Mouse (Mus musculus) heart, postnatal 14 days (tissue): ENCODE data around the gene Ccnd1. TPM values are rescaled to one million over a fixed set of nuclear protein-coding genes. Genes with fewer than 3 reads are reported as not detected.

Source experiments
- DNase-seq, 2 experiments: peaks; one replicate each; pipeline ENCODE4 v3.0.0; 2021 to 2022
- intact Hi-C: fragments of 180-260 bp; cut with DNase I; formaldehyde crosslinking; loops from one replicate; pipeline ENCODE4 v1.15.1; 2025
- total RNA-seq, 2 experiments: library from RNA; stranded (reverse); gene quantifications; 2 replicates each; pipeline ENCODE4 v1.2.3; 2021

The Ccnd1 gene
- total RNA-seq, 2 experiments from 2014 or later = 37.2 to 58.8 TPM

DNA sequence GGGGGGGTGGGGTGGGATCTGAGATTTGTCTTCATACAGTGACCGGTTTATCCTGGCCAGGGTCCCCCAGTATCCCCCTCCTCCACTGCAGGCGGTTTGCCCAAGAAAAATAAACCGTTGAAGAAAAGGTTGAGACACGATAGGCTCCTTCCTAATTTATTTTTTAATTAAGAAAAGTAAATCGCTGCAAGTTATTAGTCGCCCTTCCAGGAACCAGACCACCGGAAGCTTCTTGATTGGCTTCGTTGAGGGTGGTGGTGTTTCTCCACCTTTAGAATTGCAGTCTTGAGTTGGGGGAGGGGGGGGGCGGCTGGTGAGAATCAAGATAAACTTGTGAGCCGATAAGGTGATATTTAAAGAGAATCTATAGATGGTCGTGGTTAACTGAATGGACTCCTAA is 860 bp upstream of the Ccnd1 start:
- DNase-seq = no peak
- intact Hi-C loops = no loop called here

GRCm38 (mm10) chr7:144940003-144940571 is 362 bp upstream of the Ccnd1 start:
- intact Hi-C loops = no loop called here

GRCm38 (mm10) chr7:144938661-144939343 is 923 bp downstream of the Ccnd1 start:
- DNase-seq = peak in 1 of 2 experiments; percentile 23
- intact Hi-C loops = loop anchor here (2.0 kb wide), 2 partner anchors 92 to 172 kb away; no protein-coding TSS in a partner anchor

More at GRCm38 (mm10) chr7:144940003-144940571, 362 bp upstream of the Ccnd1 start:
- peak in 1 of 2 experiments; percentile 37 for DNase-seq

GRCm38 (mm10) chr7:144937899-144938517 is 1.7 kb downstream of the Ccnd1 start:
- intact Hi-C loops = loop anchor here (1.0 to 2.0 kb wide), 3 partner anchors 93 to 305 kb away; no protein-coding TSS in a partner anchor
- DNase-seq = peak; percentile 35 to 37

DNA sequence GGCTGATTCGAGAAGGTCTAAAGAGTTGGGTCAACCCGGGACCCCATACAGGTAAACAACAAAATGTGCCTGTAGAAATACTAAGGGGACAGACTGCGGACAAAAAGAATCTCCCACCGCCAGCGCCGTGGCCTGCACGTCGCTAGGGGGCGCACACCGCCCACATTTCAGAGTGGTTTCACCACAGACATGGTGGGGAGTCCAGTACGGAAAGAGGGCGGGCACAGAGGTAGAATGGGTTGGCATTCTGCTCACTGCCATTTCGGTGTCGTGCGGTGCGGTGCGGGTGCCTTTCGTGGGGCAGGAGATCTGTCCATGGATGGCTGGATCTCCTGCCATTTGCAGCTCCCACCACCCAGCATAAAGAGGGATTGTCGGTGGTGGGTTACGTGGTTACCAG is 2.2 kb downstream of the Ccnd1 start:
- DNase-seq = peak; percentile 93 to 95
- intact Hi-C loops = loop anchor here (1.0 kb wide), 1 partner anchor 306 kb away; no protein-coding TSS in a partner anchor

GRCm38 (mm10) chr7:144936311-144936880 is 3.3 kb downstream of the Ccnd1 start:
- DNase-seq = no peak
- intact Hi-C loops = no loop called here

- DNase-seq = peak; percentile 38 to 62
- intact Hi-C loops = no loop called here
Measured at GRCm38 (mm10) chr7:144935563-144935962, 4.2 kb downstream of the Ccnd1 start.

GRCm38 (mm10) chr7:144934901-144935300 is 4.8 kb downstream of the Ccnd1 start:
- intact Hi-C loops = no loop called here
- DNase-seq = no peak

- no peak for DNase-seq
- intact Hi-C loops = no loop called here
Measured at GRCm38 (mm10) chr7:144933796-144934195, 5.9 kb downstream of the Ccnd1 start.

GRCm38 (mm10) chr7:144933336-144933735 is 6.4 kb downstream of the Ccnd1 start:
- intact Hi-C loops = no loop called here
- DNase-seq = peak in 1 of 2 experiments; percentile 63

GRCm38 (mm10) chr7:144932389-144932937 is 7.3 kb downstream of the Ccnd1 start:
- intact Hi-C loops = no loop called here
- no peak for DNase-seq

- DNase-seq = no peak
- intact Hi-C loops = no loop called here
Measured at GRCm38 (mm10) chr7:144931778-144932177, 7.9 kb downstream of the Ccnd1 start.

- intact Hi-C loops = no loop called here
- DNase-seq = no peak
Measured at GRCm38 (mm10) chr7:144929931-144930330, 9.8 kb downstream of the Ccnd1 start.

GRCm38 (mm10) chr7:144929506-144929905 is 10.2 kb downstream of the Ccnd1 start:
- intact Hi-C loops = no loop called here
- no peak for DNase-seq

DNA sequence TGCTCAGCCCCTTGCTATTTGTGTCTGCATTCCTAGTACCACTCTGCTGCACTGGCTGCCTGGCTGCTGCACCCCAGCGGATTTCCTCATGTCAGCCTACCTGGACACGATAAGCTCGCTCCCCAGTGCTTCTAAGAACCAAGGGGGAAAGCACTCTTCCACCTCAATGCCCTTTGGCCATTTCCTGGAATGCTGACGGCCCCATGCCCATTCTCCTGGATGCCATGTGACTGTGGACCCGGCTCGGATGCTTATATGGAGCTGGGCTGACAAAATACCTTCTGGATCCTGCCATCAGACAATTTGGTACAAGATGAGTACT is 10.9 kb downstream of the Ccnd1 start:
- intact Hi-C loops = no loop called here
- DNase-seq = no peak

GRCm38 (mm10) chr7:144928009-144928888 is 11.5 kb downstream of the Ccnd1 start:
- DNase-seq = no peak
- intact Hi-C loops = no loop called here

DNA sequence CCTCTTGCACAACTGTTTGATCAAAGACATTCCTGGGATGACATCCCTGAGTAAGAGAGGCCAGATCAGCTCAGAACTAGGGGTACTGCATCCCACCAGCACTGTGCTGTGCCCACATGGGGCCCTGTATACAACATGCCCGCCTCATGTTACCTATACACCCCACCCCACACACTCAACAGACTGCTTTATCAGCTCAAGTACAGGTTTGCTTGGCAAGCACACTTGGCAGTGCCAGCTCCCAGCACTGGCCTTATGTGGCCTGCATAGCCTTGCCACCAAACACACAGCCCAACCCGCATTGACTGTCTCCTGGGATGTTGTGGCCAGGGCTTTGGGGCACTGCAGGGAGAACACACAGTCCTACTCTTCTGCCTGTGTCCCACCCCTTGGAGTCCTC is 12.1 kb downstream of the Ccnd1 start:
- intact Hi-C loops = no loop called here
- peak; percentile 47 to 52 for DNase-seq

GRCm38 (mm10) chr7:144918823-144919222 is 20.9 kb downstream of the Ccnd1 start:
- intact Hi-C loops = no loop called here
- no peak for DNase-seq

DNA sequence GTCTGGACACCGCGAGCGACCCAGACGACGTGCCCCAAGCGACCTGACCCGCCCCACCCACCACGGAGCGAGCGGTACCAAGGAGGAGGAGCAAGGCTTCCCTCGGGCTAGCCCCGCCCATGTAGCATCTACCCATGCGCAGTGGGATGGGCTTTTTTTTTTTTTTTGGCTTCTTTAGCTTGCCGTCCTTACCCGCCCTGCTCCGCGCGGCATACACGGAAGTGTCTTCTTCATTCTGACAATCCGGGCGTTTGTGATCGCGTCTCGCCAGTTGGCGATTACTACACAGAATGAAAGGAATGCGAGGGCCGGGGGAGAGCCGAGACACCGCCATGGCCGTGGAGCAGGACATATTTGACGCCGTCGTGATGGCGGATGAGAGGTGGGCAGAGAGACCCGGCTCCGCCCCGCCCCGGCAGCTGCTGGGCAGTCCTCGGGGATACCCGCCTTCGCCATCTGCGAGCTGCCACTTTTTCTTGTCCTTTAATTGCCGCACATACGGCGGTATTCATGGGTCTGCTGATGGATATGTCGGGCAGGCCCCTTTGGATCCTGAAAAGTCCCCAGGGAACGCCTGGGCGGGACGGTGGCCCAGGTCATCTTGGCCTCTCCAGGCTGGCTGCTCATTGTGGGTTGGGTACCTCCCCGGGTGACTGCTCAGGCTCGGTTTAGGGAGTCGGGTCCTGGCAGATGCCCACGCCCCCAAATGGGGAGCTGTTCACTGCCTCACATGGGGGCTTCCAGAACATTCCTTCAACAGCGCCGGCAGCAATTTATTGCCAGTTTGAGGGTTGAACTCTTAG is 24.6 kb downstream of the Ccnd1 start, which contains the start of gene LTO1:
Gene LTO1, plus strand, starts transcription at position 153 of the 803 bp plus-strand sequence.
- peak; percentile 89 to 90 for DNase-seq
- intact Hi-C loops = no loop called here
